Mouse (Mus musculus): ENCODE data around the gene Ddit4. TPM values are rescaled to one million over a fixed set of nuclear protein-coding genes. Genes with fewer than 3 reads are reported as not detected.

The Ddit4 gene
- polyA plus RNA-seq, 1 experiment, result 48.3 TPM

DNA sequence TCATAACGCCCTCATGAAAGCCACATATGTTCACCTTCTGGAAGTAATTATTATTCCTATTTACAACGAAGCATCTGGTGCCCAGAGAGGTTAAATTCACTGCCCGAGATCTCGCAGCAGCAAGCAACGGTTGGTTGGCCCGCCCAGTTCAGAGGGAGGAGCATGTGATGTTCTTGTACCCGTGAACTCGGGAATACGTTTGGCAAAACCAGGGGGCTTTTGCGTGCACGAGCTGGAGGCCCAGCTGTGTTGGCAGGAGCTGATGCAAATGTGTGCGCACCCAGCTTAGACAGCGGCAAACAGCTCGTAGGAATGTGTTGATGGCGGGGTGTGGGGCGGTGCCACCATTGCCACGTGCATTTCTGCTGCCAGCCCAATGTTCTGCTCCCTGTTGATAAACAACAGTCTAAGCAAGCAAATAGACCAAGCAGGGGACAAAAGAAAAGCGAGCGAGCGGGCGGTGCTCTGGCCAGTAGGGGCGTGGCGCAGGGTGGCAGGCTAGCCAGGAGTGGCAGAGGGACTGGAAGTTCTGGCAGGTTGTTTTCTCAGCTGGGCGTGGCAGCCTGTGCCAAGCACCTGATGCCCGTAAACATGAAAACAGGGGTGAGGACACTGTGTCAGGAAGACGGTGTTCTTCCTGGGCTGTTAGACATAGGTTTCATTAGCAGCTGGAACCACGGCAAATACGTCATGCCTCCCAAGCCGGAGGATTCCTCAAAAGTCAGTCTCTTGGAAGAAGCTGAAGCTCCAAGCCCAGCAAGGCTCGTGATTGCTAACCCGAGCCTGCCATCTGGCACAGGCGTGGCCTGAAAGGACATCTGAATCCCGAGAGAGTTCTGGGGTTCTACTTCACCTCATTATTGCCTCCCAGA is 30.6 kb downstream of the Ddit4 start:
- TF ChIP-seq CTCF (IDR thresholded peaks at IDR 0.05; ENCODE audit: borderline replicate concordance, insufficient read depth, low read depth, low read length) (no peak; the same call in 1 of the 2 replicates), POLR2A (IDR thresholded peaks at IDR 0.05; ENCODE audit: borderline replicate concordance, insufficient read depth, low read length) (no peak; the same call in 1 of the 2 replicates)
- no peak overlapping the region for H3K27ac ChIP-seq (ENCODE audit: insufficient read depth, low read length)
- 0 out of 2 replicates have a peak, but pooled peaks cover 5% of the 10 kb centered on the region for H3K4me1 ChIP-seq (ENCODE audit: control insufficient read depth, insufficient read depth, low read length)
- peak; percentile 66 to 71 for DNase-seq
- peak overlapping the region; percentile 52 for H3K4me3 ChIP-seq (replicated peaks; ENCODE audit: insufficient read depth, low read depth, low read length)
- H3K27me3 ChIP-seq (ENCODE audit: control insufficient read depth, insufficient read depth, low read length), result no peaks in the 10 kb centered on the region
- under 1% methylated on average over 33 of the region's 33 CpGs for WGBS

DNA sequence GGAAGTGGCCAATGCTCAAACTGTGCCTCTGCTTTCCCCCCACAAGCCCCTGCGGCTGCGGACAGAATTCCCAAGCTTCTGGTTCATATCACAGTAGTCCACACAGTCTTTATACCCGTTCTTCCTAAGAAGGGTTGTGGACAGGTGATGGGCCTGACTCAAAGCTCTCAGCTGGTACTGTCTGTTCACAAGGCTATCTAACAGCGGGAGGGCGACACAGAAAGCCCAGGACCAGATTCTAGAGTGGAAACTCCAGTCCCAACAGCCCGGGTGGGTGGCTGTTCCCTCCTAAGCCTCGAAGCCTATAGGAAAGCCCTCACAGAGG is 31.2 kb downstream of the Ddit4 start:
- 18% methylated on average over 7 of the region's 7 CpGs for WGBS
- no peaks in the 10 kb centered on the region for H3K27me3 ChIP-seq (ENCODE audit: control insufficient read depth, insufficient read depth, low read length)

DNA sequence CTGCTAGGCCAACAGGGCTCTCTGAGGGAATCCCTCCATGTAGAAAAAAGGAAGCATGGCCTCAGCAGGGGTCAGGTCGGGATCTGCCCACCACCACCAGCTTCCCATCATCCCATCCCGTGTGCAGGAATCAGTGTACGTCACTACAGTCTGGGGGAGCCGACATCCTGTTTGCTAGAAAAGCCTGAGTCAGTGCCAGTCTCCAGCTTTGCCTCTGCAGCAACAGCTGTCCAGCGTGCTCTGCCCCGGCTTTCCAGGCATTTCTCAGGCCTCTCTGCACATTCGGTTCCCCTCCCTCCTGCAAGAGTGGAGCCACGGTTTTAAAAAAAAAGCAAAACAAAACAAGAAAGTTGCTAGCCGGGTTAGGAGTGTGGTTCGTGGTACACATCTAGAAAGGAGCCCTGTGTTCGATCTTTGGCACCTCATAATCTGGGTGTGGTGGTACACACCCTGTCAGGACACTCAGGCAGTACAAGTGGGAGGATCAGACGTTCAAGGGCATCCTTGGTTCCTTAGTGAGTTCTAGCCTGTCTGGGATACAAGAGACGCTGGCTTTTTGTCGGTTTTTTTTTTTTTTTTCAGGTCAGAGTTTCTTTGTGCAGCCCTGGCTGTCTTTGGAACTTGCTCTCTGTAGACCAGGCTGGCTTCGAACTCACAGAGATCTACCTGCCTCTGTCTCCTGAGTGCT is 32.0 kb downstream of the Ddit4 start:
- WGBS, result 62% methylated on average over 15 of the region's 15 CpGs
- H3K27ac ChIP-seq (ENCODE audit: insufficient read depth, low read length), result no peak overlapping the region

More for the DNA sequence above, 31.2 kb downstream of the Ddit4 start:
- Histone ChIP-seq H3K4me3 (replicated peaks; ENCODE audit: insufficient read depth, low read depth, low read length) (peak overlapping the region; percentile 52), H3K27ac (ENCODE audit: insufficient read depth, low read length) (no peak overlapping the region), H3K4me1 (ENCODE audit: control insufficient read depth, insufficient read depth, low read length) (0 out of 2 replicates have a peak, but pooled peaks cover 5% of the 10 kb centered on the region)
- TF ChIP-seq POLR2A (IDR thresholded peaks at IDR 0.05; ENCODE audit: borderline replicate concordance, insufficient read depth, low read length), result no peak
- no peak for TF ChIP-seq CTCF (IDR thresholded peaks at IDR 0.05; ENCODE audit: borderline replicate concordance, insufficient read depth, low read depth, low read length)
- DNase-seq, result peak in 1 of 2 experiments; percentile 44

DNA sequence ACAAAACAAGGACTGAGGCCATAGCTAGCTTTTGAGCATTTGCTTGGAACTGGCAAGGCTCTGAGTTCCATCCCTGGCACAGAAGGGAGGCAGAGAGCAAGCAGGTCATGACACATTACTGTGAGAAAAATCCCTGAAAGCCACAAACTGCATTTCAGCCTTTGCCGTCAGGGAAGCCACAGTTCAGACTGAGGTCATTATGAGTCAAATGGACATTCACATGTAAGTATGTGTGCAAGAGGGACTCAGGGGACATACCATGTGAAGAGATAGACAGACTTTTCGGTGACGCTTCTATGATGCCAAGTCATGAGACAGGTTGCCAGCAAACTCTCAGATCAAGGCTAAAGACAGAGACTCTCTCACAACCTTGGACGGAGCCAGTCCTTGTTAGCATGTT is 33.5 kb downstream of the Ddit4 start:
- no peaks in the 10 kb centered on the region for H3K27me3 ChIP-seq (ENCODE audit: control insufficient read depth, insufficient read depth, low read length)
- no peak for DNase-seq
- WGBS, result 88% methylated on average over 4 of the region's 4 CpGs
- H3K4me3 ChIP-seq (replicated peaks; ENCODE audit: insufficient read depth, low read depth, low read length), result no peak overlapping the region
- TF ChIP-seq CTCF (IDR thresholded peaks at IDR 0.05; ENCODE audit: borderline replicate concordance, insufficient read depth, low read depth, low read length), result no peak
- TF ChIP-seq POLR2A (IDR thresholded peaks at IDR 0.05; ENCODE audit: borderline replicate concordance, insufficient read depth, low read length), result no peak
- H3K27ac ChIP-seq (ENCODE audit: insufficient read depth, low read length), result no peak overlapping the region
- H3K4me1 ChIP-seq (ENCODE audit: control insufficient read depth, insufficient read depth, low read length), result 0 out of 2 replicates have a peak, but pooled peaks cover 5% of the 10 kb centered on the region

More for the DNA sequence above, 32.0 kb downstream of the Ddit4 start:
- no peaks in the 10 kb centered on the region for H3K27me3 ChIP-seq (ENCODE audit: control insufficient read depth, insufficient read depth, low read length)
- no peak for TF ChIP-seq CTCF (IDR thresholded peaks at IDR 0.05; ENCODE audit: borderline replicate concordance, insufficient read depth, low read depth, low read length)
- no peak for TF ChIP-seq POLR2A (IDR thresholded peaks at IDR 0.05; ENCODE audit: borderline replicate concordance, insufficient read depth, low read length)
- no peak for DNase-seq
- H3K4me1 ChIP-seq (ENCODE audit: control insufficient read depth, insufficient read depth, low read length), result 0 out of 2 replicates have a peak, but pooled peaks cover 5% of the 10 kb centered on the region
- H3K4me3 ChIP-seq (replicated peaks; ENCODE audit: insufficient read depth, low read depth, low read length), result no peak overlapping the region

DNA sequence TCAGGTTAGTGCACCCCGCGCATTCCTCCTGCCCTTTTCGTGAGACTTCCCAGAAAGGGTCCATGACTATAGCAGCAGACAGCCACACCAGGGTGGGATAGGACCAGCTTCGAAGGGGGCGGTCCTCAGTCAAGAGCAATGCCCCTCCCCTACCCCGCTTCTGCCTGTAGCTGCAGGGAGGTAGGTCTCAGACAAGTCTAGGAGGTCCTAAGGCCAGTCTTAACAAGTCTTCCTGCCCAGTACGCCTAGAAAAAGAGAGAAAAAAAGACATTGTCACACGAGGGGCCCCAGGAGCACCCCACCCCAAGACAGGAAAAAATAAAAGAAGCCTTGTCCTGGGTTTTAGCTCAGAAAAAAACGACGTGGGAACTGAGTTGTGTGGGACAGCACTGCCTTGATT is 35.0 kb downstream of the Ddit4 start:
- Histone ChIP-seq H3K27me3 (ENCODE audit: control insufficient read depth, insufficient read depth, low read length) (no peaks in the 10 kb centered on the region), H3K4me3 (replicated peaks; ENCODE audit: insufficient read depth, low read depth, low read length) (no peak overlapping the region), H3K4me1 (ENCODE audit: control insufficient read depth, insufficient read depth, low read length) (0 out of 2 replicates have a peak, but pooled peaks cover 5% of the 10 kb centered on the region), H3K27ac (ENCODE audit: insufficient read depth, low read length) (no peak overlapping the region)
- WGBS, result 24% methylated on average over 10 of the region's 10 CpGs
- TF ChIP-seq POLR2A (IDR thresholded peaks at IDR 0.05; ENCODE audit: borderline replicate concordance, insufficient read depth, low read length), result no peak
- TF ChIP-seq CTCF (IDR thresholded peaks at IDR 0.05; ENCODE audit: borderline replicate concordance, insufficient read depth, low read depth, low read length), result no peak
- no peak for DNase-seq

DNA sequence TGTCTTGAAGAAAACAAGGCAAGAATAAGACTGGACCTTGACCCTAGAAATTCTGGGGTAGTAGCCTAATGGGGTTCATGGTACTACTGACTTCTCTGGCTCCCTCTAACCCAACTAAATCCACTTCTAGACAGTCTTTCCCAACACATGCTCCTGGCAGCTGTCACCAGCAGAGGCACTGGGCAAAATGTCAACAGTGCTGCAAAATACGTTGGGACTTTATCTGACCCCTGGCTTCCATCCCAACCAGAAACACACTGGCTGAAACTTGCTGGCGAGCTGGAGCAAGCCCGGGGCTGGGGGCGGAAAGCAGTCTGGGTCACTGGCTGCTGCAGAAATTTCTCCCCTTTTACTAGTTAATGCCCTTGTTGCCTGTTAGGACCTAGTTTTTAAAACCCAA is 35.5 kb downstream of the Ddit4 start:
- H3K4me3 ChIP-seq (replicated peaks; ENCODE audit: insufficient read depth, low read depth, low read length), result no peak overlapping the region
- WGBS, result 14% methylated on average over 4 of the region's 4 CpGs
- no peak overlapping the region for H3K27ac ChIP-seq (ENCODE audit: insufficient read depth, low read length)
- peaks cover 2% of the 10 kb centered on the region; the same call in 1 of the 2 replicates for H3K4me1 ChIP-seq (ENCODE audit: control insufficient read depth, insufficient read depth, low read length)
- TF ChIP-seq CTCF (IDR thresholded peaks at IDR 0.05; ENCODE audit: borderline replicate concordance, insufficient read depth, low read depth, low read length), result no peak
- TF ChIP-seq POLR2A (IDR thresholded peaks at IDR 0.05; ENCODE audit: borderline replicate concordance, insufficient read depth, low read length), result no peak
- no peak for DNase-seq
- no peaks in the 10 kb centered on the region for H3K27me3 ChIP-seq (ENCODE audit: control insufficient read depth, insufficient read depth, low read length)

DNA sequence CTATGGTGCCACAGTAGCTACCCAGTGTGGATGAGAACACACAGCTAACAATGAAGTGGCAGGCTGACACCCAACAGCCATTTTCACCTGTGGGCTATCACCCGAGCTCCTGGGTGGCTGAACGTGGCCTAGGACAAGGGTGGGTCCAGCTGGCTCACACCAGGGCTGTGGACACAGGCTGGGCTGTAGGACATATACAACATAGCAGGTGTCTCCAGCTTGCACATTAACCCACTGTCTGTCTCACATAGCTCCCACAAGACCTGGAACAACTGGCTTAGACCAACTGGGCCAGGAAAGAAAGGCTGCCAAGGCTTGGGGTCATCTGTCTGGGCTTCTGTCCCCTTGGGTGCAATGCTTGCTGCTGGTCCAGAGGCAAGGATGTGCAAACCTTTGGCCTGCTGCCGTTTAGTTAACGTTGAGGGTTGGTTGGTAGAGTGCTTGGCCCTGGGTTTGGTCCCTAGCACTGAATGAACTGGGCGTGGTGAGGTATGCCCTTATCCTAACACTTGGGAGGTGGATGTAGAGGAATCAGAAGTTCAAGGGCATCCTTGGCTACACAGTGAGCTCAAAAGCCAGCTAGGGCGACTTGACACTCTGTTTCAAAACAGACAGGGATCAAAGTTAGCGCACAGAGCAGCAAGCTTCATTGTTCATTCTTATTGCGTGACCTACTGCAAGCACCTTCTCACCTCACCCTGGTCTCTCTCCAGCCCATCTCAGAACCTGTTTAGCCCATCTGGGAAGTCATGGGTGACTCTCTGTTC is 36.3 kb downstream of the Ddit4 start:
- no peak for DNase-seq
- Histone ChIP-seq H3K4me1 (ENCODE audit: control insufficient read depth, insufficient read depth, low read length) (no peaks in the 10 kb centered on the region; the same call in 1 of the 2 replicates), H3K27ac (ENCODE audit: insufficient read depth, low read length) (no peak overlapping the region), H3K4me3 (replicated peaks; ENCODE audit: insufficient read depth, low read depth, low read length) (no peak overlapping the region), H3K27me3 (ENCODE audit: control insufficient read depth, insufficient read depth, low read length) (no peaks in the 10 kb centered on the region)
- TF ChIP-seq CTCF (IDR thresholded peaks at IDR 0.05; ENCODE audit: borderline replicate concordance, insufficient read depth, low read depth, low read length) (no peak), POLR2A (IDR thresholded peaks at IDR 0.05; ENCODE audit: borderline replicate concordance, insufficient read depth, low read length) (no peak)
- WGBS, result 78% methylated on average over 8 of the region's 8 CpGs
